Mouse (Mus musculus) inflammation-experienced regulatory T-cells, adult 6 months (primary cell): Measurements from ENCODE around the gene Krtap5-5. TPM values are rescaled to one million over a fixed set of nuclear protein-coding genes. Genes with fewer than 3 reads are reported as not detected.
"Not testable (repeated sequence)": the region's sequence is repeated elsewhere in the genome, so short reads cannot be mapped to it uniquely, and the experiment has no call there.

Source experiments
- ATAC-seq: one replicate; pipeline ENCODE4 v1.8.0; 2017
- polyA plus RNA-seq, 3 experiments: library from polyadenylated mRNA; unstranded; fragments of 100-300 nt; shearing (Covaris generic); gene quantifications; one replicate each; pipeline ENCODE4 v1.2.1; 2017

The Krtap5-5 gene
- polyA plus RNA-seq: not detected

DNA sequence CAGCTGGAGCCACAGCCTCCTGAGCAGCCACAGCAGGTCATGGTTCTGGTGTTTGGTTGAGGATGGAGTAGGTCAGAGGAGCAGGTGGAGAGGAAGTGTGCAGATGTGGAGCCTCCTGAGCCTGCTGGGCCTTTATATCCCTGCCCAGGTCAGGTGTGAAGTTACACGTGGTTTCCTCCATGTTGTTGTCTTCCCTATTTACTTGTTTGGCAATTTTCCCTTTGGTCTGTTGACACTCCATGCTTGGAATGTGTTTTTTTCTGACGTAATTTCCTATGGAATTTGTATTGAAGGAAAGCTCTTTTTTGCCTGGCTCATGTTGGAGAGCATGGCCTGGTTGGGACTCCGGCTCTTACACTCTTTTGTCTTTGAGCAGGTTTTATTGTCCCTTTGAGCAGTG is at the start of gene Krtap5-5:
Gene Krtap5-5 (minus strand): TSS at position 101 of the 400 bp plus-strand sequence.
- not testable (repeated sequence) for ATAC-seq

DNA sequence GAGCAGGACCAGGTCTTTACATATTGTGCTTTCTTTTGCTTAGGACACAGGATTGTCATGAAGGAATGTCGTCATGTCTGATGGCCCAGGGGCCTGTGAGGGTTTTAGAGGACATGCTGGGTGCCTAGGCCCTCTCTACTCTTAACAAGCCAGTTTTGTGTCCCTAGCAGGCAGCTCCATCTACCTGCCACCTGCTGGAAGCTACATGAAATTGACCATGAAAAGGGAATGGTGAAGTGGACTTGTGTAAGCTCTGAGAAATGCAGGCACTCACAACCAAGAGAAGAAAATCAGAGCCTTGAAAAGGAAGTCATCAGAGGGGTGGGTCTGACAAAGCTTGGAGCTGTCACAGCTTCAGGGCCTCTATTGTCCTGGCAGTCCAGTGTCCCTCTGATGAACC is 49.5 kb upstream of the Krtap5-5 start:
- ATAC-seq: not testable (repeated sequence)

DNA sequence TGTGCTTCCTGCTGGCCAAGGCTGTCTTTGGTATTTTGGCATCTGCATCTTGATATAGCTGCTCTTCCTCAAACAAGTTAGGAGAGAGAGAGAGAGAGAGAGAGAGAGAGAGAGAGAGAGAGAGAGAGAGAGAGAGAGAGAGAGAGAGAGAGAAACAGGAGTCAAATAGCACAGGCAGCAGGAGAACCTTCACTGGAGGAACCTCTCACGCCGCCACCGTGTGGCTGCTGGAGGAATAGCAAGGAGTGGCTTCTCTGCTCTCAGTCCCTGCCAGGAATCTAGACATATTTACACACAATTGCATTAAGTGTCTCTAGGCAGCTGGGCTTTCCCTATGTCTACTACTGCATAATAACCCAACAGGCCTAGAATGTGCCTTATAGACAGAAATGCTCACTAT is 48.4 kb upstream of the Krtap5-5 start:
- ATAC-seq: not testable (repeated sequence)

DNA sequence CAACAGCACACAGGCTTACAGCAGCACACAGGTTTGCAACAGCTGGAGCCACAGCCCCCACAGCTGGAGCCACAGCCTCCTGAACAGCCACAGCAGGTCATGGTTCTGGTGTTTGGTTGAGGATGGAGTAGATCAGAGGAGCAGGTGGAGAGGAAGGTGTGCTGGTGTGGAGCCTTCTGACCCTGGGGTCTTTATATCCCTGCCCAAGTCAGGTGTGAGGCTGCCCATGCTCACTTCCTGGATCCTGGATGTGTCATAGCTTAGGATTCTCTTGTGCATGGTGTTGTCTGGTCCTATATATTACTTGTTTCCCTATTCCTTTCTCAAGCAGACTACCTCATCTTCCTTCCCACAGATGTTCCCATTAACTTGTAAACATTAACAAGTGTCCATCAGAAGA is 44.5 kb upstream of the Krtap5-5 start, which contains the start of gene Gm4559:
Gene Gm4559 (minus strand): TSS at position 101 of the 400 bp plus-strand sequence.
- not testable (repeated sequence) for ATAC-seq

DNA sequence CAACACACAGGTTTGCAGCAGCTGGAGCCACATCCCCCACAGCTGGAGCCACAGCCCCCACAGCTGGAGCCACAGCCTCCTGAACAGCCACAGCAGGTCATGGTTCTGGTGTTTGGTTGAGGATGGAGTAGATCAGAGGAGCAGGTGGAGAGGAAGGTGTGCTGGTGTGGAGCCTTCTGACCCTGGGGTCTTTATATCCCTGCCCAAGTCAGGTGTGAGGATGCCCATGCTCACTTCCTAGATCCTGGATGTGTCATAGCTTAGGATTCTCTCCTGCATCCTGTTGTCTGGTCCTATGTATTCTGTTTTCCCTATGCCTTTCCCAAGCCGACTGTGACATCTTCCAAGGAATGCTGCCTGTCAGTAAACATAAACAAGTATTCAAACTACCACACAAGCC is 28.5 kb upstream of the Krtap5-5 start, which contains the start of gene Gm2431:
Gene Gm2431 (minus strand): TSS at position 101 of the 400 bp plus-strand sequence.
- not testable (repeated sequence) for ATAC-seq

DNA sequence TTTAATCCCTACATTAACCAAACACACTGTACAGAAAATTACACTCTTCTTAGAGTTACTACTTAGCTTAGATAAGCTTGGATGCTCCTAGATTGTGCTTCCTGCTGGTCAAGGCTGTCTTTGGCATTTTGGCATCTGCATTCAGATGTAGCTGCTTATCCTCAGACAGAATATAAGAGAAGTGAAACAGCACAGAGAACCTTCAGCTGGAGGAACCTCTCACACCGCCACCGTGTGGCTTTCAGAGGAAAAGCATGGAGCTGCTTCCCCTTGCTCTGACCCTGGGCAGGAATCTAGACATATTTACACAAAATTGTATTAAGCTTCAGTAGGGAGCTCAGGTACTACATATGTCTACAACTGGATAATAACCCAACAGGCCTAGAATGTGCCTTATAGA is 25.7 kb upstream of the Krtap5-5 start:
- ATAC-seq: no peak

DNA sequence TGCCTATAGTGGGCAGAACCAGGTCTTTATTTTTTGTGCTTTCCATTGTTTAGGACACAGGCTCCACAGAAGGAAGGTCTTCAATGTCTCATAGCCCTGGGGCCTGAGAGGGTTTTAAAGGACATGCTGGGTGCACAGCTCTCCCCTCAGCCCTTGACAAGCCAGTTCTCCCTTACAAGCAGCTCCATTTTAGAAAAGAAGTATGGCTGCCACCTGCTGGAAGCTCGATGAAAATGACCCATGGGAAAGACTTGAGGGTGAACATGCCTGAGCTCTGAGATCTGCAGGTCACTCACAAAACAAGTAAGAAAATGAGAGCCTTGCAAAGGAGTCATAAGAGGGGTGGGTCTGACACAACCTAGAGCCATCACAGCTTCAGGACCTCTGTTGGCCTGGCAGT is 20.1 kb upstream of the Krtap5-5 start:
- no peak for ATAC-seq

DNA sequence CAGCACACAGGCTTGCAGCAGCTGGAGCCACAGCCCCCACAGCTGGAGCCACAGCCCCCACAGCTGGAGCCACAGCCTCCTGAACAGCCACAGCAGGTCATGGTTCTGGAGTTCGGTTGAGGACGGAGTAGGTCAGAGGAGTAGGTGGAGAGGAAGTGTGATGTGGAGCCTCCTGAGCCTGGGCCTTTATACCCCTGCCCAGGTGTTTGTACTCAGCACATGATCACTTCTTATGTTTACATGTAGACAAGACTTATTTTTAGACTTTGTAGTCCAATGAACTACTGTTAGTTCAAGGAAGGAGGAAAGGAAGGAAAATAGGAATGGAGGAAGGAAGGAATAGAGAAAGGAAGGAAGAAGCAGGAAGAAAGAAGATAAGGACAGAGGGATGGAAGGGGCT is 11.2 kb upstream of the Krtap5-5 start, which contains the start of gene Gm40460:
Gene Gm40460 (minus strand): TSS at position 101 of the 400 bp plus-strand sequence.
- no peak for ATAC-seq

DNA sequence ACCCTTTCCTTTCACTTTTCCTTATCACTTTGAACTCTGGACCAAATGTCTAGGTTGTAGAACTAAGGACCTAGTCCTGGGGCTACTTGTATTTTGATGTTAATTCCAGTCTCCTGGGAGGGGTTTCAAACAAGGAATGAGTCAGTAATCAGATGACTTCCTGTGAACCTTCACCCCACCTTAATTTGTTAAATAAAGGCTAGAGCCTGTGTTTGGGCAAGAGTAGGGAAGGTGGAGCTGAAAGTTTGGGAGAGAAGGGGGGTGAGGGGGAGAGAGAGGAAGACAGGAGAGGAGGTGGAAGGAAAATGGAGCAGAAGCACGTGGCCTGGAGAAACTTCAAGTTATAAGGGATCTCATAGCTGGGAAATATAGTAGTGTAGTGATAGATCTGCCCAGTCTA is 1.8 kb upstream of the Krtap5-5 start:
- ATAC-seq: no peak

DNA sequence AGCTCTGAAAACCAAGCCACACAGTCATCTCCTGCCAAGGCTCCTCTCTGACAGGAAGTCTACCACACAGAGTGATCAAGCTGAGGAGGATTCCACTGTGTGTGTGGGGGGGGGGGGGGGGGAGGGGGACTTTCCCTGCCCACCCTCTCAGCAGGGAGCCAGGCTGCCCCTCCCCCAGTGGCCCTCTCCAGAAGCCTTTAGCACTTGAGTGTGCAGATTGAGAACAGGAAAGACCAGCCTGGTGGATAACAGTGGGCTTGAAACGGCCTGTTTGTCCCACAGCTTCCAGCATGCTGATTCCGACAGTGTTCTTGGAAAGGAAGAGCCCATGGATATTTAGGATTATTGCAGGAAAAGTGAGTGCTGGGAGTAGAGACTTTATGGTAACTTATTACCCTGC is 5.3 kb downstream of the Krtap5-5 start:
- no peak for ATAC-seq

DNA sequence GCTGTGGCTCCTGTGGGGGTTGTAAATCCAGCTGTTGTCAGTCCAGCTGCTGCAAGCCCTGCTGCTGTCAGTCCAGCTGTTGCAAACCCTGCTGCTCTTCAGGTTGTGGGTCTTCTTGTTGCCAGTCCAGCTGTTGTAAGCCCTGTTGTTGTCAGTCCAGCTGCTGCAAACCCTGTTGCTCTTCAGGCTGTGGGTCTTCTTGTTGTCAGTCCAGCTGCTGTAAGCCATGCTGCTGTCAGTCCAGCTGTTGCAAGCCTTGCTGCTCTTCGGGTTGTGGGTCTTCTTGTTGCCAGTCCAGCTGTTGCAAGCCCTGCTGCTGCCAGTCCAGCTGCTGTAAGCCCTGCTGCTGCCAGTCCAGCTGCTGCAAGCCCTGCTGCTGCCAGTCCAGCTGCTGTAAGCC is 17.6 kb downstream of the Krtap5-5 start:
- not testable (repeated sequence) for ATAC-seq

DNA sequence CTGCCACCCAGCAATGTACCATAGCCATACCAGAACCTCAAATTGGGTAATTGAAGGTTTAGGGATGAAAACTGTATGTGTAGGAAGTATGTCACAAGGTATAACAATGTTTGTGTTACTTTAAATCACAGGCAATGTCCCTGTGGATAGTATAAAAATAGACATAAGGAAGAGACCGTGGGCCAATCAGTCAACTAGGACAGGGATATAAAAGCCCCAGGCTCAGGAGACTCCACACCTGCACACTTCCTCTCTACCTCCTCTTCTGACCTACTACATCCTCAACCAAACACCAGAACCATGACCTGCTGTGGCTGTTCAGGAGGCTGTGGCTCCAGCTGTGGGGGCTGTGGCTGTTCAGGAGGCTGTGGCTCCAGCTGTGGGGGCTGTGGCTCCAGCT is 18.2 kb downstream of the Krtap5-5 start, which contains the start of gene Gm7579:
Gene Gm7579 (plus strand): TSS at position 301 of the 400 bp plus-strand sequence.
- ATAC-seq: no peak

DNA sequence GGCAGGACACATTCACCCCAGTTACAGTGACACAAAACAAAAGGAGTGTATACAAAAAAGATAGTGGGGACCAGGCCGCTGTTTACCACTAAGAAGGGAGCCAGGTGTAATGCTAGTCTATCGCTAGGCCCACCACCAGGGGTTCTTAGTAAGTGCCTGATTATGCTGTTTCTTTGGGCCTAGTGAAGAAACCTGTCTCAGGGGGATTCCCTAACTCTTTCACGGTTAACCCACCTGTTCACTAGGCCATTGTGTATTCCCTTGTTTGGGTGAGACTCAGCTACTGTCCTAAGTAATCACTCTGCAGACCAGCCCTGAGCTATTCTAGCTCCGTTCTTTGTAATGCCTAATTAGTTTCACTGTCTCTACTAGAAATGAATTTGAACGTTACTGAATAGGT is 22.9 kb downstream of the Krtap5-5 start:
- ATAC-seq: not testable (repeated sequence)

DNA sequence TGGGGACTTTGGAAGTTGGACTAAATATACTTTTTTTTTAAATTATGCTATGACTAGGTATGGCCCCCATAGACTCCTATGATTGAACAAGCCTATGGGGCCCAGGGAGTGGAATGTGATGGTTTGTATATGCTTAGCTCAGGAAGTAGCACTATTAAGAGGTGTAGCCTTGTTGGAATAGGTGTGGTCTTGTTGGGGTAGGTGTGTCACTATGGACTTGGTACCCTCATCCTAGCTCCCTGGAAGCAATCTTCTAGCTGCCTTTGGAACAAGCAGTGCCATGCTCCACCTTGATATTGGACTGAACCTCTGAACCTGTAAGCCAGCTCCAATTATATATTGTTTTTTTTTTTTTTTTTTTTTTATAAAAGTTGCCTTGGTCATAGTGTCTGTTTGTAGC is 24.3 kb downstream of the Krtap5-5 start:
- no peak for ATAC-seq

DNA sequence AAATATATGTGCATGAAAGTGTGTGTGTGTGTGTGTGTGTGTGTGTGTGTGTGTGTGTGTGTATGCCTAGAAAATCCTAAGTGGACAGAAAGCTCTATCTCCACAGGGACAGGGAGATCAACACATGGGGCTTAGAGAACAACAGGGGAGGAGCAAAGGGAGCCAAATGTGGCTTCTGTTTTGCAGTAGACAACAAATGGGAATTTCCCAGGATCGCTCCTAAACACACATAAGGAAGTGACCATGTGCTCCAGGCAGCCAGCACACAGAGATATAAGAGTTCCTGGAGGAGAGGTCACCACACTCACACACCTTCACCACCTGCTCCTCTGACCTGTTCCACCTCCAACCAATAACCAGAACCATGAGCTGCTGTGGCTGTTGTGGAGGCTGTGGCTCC is 28.7 kb downstream of the Krtap5-5 start, which contains the start of gene Krtap5-3:
Gene Krtap5-3 (plus strand): TSS at position 301 of the 400 bp plus-strand sequence.
- no peak for ATAC-seq

DNA sequence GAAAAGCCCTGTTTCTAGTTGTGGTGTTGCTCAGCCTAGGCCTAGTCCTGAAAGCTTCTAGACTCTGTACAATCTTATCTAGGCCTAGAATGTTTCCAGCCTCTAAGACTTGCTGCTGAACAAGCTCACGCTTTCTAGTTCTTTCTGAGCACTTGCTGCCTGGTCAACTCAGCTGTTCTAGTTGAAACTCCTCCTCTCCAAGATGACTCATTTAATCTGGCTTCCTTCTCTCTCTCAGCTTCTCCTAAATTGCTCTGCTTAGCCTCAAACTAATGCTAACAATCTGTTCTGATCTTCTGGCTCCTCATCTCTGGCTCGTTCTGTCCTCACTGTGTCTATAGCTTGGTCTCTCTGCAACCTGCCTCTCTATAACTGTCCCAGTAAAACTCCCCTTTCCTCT is 31.0 kb downstream of the Krtap5-5 start:
- ATAC-seq: no peak

DNA sequence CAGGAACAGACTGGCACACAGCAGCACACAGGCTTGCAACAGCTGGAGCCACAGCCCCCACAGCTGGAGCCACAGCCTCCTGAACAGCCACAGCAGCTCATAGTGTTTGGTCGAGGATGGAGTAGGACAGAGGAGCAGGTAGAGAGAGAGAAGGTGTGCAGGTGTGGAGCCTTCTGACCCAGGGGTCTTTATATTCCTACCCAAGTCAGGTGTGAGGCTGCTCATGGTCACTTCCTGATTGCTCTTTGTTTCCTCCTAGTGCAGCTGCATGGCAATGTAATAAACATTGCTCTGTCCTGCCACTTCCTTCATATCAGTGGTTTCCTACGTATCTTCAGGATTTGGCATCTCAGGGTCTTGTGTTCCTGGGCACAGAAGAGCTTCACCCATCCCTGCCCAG is 39.5 kb downstream of the Krtap5-5 start, which contains the start of gene Gm10153:
Gene Gm10153 (minus strand): TSS at position 101 of the 400 bp plus-strand sequence.
- no peak for ATAC-seq

DNA sequence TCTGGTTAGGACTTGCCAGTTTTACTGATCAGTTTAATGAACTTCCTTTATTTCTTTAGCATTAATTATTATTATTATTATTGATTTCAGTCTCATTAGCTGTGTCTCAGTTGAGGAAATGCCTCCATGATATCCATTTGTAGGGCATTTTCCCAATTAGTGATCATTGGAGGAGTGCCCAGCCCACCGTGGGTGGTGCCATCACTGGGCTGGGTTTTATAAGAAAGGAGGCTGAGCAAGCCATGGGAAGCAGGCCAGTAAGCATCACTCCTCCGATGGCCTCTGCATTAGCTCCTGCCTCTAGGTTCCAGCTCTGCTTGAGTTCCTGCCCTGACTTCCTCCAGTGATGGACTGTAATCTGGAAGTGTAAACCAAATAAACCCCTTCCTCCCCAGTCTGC is 41.6 kb downstream of the Krtap5-5 start:
- ATAC-seq: no peak

DNA sequence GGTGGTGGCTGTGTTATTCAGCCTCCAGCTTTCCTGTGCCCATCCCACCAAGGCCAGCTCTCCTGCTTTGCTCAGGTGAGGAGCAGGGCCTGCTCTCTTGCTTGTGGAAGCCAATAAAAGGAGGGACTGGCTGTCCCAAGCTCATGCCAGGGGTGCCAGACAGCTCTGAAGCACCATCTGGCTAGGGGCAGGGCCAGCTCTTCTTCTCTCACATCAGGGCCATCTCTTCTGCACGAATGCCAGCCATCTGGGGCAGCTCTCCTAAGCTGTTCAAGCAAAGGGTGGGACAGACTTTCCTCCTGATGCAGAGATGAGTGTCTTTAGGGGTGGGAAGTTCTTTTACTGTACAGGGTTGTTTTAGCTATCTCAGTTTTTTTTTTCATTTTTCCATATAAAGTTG is 48.8 kb downstream of the Krtap5-5 start:
- no peak for ATAC-seq

Other genes starting within 250 kb of the Krtap5-5 start
- gene Mob2, start 168.9 kb downstream of the Krtap5-5 start, polyA plus RNA-seq: 10 to 100 TPM; 61.4 to 67.5 (median 65.3) TPM
- gene Dusp8, start 134.1 kb downstream of the Krtap5-5 start, polyA plus RNA-seq: not detected
- not detected for gene Gm45618, start 109.2 kb downstream of the Krtap5-5 start, polyA plus RNA-seq
- gene Gm39115, start 93.9 kb downstream of the Krtap5-5 start, polyA plus RNA-seq: not detected
- not detected for gene Gm45337, start 85.4 kb downstream of the Krtap5-5 start, polyA plus RNA-seq
- gene Gm29735, start 72.9 kb downstream of the Krtap5-5 start, polyA plus RNA-seq: not detected
- not detected for gene Gm4553, start 64.2 kb downstream of the Krtap5-5 start, polyA plus RNA-seq
- not detected for gene Krtap5-2, start 54.0 kb downstream of the Krtap5-5 start, polyA plus RNA-seq
- not detected for gene Gm10153, start 39.6 kb downstream of the Krtap5-5 start, polyA plus RNA-seq
- not detected for gene Krtap5-3, start 28.6 kb downstream of the Krtap5-5 start, polyA plus RNA-seq
- gene Gm7579, start 18.1 kb downstream of the Krtap5-5 start, polyA plus RNA-seq: not detected
- not detected for gene Gm40460, start 11.1 kb upstream of the Krtap5-5 start, polyA plus RNA-seq
- gene Gm2431, start 28.4 kb upstream of the Krtap5-5 start, polyA plus RNA-seq: not detected
- not detected for gene Gm4559, start 44.4 kb upstream of the Krtap5-5 start, polyA plus RNA-seq
- gene Krtap5-1, start 67.1 kb upstream of the Krtap5-5 start, polyA plus RNA-seq: not detected
- not detected for gene Krtap5-4, start 73.6 kb upstream of the Krtap5-5 start, polyA plus RNA-seq
- 1 to 10 TPM; 1.6 to 4.5 (median 1.9) TPM for gene Ifitm10, start 143.8 kb upstream of the Krtap5-5 start, polyA plus RNA-seq
- 1 to 10 TPM in 1 of 3 experiments, under 1 TPM in 1, not detected in 1; 0.63 to 1.9 TPM for gene Gm49369, start 152.7 kb upstream of the Krtap5-5 start, polyA plus RNA-seq
- 100 to 1,000 TPM; 259 to 561 (median 285) TPM for gene Ctsd, start 158.1 kb upstream of the Krtap5-5 start, polyA plus RNA-seq
- gene Syt8, start 204.9 kb upstream of the Krtap5-5 start, polyA plus RNA-seq: not detected
- gene Tnni2, start 211.8 kb upstream of the Krtap5-5 start, polyA plus RNA-seq: not detected
- 1,000 to 10,000 TPM; 1,183 to 1,943 (median 1,210) TPM for gene Lsp1, start 230.8 kb upstream of the Krtap5-5 start, polyA plus RNA-seq